Mouse (Mus musculus): ENCODE data around the gene Atg13. TPM values are rescaled to one million over a fixed set of nuclear protein-coding genes. Genes with fewer than 3 reads are reported as not detected.

Atg13 gene
- total and polyA plus RNA-seq, 3 experiments: 5.8 to 20.7 (median 8.5) TPM

- H3K4me2 ChIP-seq (ENCODE audit: insufficient read depth, low read depth, poor library complexity, severe bottlenecking): no peak overlapping the region
- peaks cover 75 to 90% of the 10 kb centered on the region in 2 experiments for H3K36me3 ChIP-seq (replicated peaks in 1 of 2; ENCODE audit: control insufficient read depth in 1 of 2, insufficient read depth in 1 of 2, low read length in 1 of 2)
Measured at GRCm38 (mm10) chr2:91670038-91670437, 40.3 kb downstream of the Atg13 start.

GRCm38 (mm10) chr2:91669326-91669725 is 41.0 kb downstream of the Atg13 start:
- Histone ChIP-seq H3K36me3 (replicated peaks in 1 of 2; ENCODE audit: control insufficient read depth in 1 of 2, insufficient read depth in 1 of 2, low read length in 1 of 2) (peaks cover 75 to 90% of the 10 kb centered on the region in 2 experiments), H3K27ac (ENCODE audit: insufficient read depth, low read depth) (no peak overlapping the region), H3K79me2 (replicated peaks; ENCODE audit: control insufficient read depth, extremely low read depth, insufficient read depth, poor library complexity, severe bottlenecking) (no peaks in the 10 kb centered on the region), H3K9me3 (replicated peaks; ENCODE audit: low read length) (no peaks in the 10 kb centered on the region), H3K4me2 (ENCODE audit: insufficient read depth, low read depth, poor library complexity, severe bottlenecking) (no peak overlapping the region), H3K27me3 (replicated peaks) (no peaks in the 10 kb centered on the region), H3K4me3 (replicated peaks in 1 of 3; ENCODE audit: low read depth in 2 of 3, low read length in 2 of 3, poor library complexity in 1 of 3) (no peak overlapping the region), H3K4me1 (ENCODE audit: control insufficient read depth in 1 of 2, insufficient read depth in 2 of 2) (peaks cover 9 to 14% of the 10 kb centered on the region in 2 experiments), H3K9ac (ENCODE audit: insufficient read depth, low read depth) (no peak overlapping the region)
- TF ChIP-seq MAX (IDR thresholded peaks at IDR 0.05; ENCODE audit: low read length) (no peak), CHD2 (IDR thresholded peaks at IDR 0.05; ENCODE audit: low read length) (no peak), KAT2A (IDR thresholded peaks at IDR 0.05; ENCODE audit: insufficient replicate concordance, low read length) (no peak), SMC3 (IDR thresholded peaks at IDR 0.05; ENCODE audit: low read depth, low read length) (no peak), ZC3H11A (IDR thresholded peaks at IDR 0.05; ENCODE audit: low read depth, low read length) (no peak), EP300 (IDR thresholded peaks at IDR 0.05; ENCODE audit: low read length) (no peak), ETS1 (conservative IDR thresholded peaks at IDR 0.05; ENCODE audit: low read depth, low read length) (no peak)
- dilution Hi-C loops (cut with MboI; ENCODE audit: extremely low pct_ligation_motif_present, extremely low pct_unique_long_range_greater_than_20kb, low sequenced_read_pairs): no loop called here
- no peak for DNase-seq (ENCODE audit: extremely low read depth)
- in situ Hi-C loops (cut with MboI; ENCODE audit: low pct_ligation_motif_present, low pct_unique_long_range_greater_than_20kb, low sequenced_read_pairs): no loop called here

More at GRCm38 (mm10) chr2:91670038-91670437, 40.3 kb downstream of the Atg13 start:
- TF ChIP-seq CTCF (conservative IDR thresholded peaks at IDR 0.05 in 1 of 2, IDR thresholded peaks at IDR 0.05 in 1 of 2; ENCODE audit: low read depth in 2 of 2, low read length in 2 of 2): no peak
- no peak for TF ChIP-seq JUND (conservative IDR thresholded peaks at IDR 0.05; ENCODE audit: low read depth, low read length)
- TF ChIP-seq MEF2A (IDR thresholded peaks at IDR 0.05; ENCODE audit: borderline replicate concordance, low read depth, low read length): no peak
- no peak for TF ChIP-seq GABPA (IDR thresholded peaks at IDR 0.05; ENCODE audit: insufficient replicate concordance, low read depth, low read length)
- TF ChIP-seq ZC3H11A (IDR thresholded peaks at IDR 0.05; ENCODE audit: low read depth, low read length): no peak
- no peak for TF ChIP-seq ZMIZ1 (IDR thresholded peaks at IDR 0.05; ENCODE audit: low read depth, low read length)
- no peak for TF ChIP-seq USF2 (conservative IDR thresholded peaks at IDR 0.05; ENCODE audit: low read depth, low read length)
- TF ChIP-seq NELFE (IDR thresholded peaks at IDR 0.05; ENCODE audit: low read depth, low read length): no peak
- TF ChIP-seq HCFC1 (IDR thresholded peaks at IDR 0.05; ENCODE audit: low read depth, low read length): no peak
- TF ChIP-seq MXI1 (IDR thresholded peaks at IDR 0.05; ENCODE audit: low read depth, low read length): no peak
- TF ChIP-seq RCOR1 (conservative IDR thresholded peaks at IDR 0.05; ENCODE audit: low read depth, low read length): no peak
- no peak for TF ChIP-seq CHD1 (IDR thresholded peaks at IDR 0.05; ENCODE audit: low read depth, low read length)
- no peak for TF ChIP-seq PAX5 (IDR thresholded peaks at IDR 0.05; ENCODE audit: low read length)
- peaks cover 4 to 7% of the 10 kb centered on the region in 2 experiments; a peak in 2 of 4 replicates for H3K4me1 ChIP-seq (ENCODE audit: control insufficient read depth in 1 of 2, insufficient read depth in 2 of 2)
- H3K4me3 ChIP-seq (replicated peaks in 1 of 3; ENCODE audit: low read depth in 2 of 3, low read length in 2 of 3, poor library complexity in 1 of 3): no peak overlapping the region
- DNase-seq (ENCODE audit: extremely low read depth): no peak
- no peak overlapping the region for H3K9ac ChIP-seq (ENCODE audit: insufficient read depth, low read depth)
- in situ Hi-C loops (cut with MboI; ENCODE audit: low pct_ligation_motif_present, low pct_unique_long_range_greater_than_20kb, low sequenced_read_pairs) (no loop called here), dilution Hi-C loops (cut with MboI; ENCODE audit: extremely low pct_ligation_motif_present, extremely low pct_unique_long_range_greater_than_20kb, low sequenced_read_pairs) (no loop called here)
- no peaks in the 10 kb centered on the region for H3K9me3 ChIP-seq (replicated peaks; ENCODE audit: low read length)
- no peaks in the 10 kb centered on the region for H3K79me2 ChIP-seq (replicated peaks; ENCODE audit: control insufficient read depth, extremely low read depth, insufficient read depth, poor library complexity, severe bottlenecking)
- no peak overlapping the region for H3K27ac ChIP-seq (ENCODE audit: insufficient read depth, low read depth)
- H3K27me3 ChIP-seq (replicated peaks): no peaks in the 10 kb centered on the region
